Mouse (Mus musculus): ENCODE results near the gene Abhd16a.
"Not testable (repeated sequence)": the region's sequence is repeated elsewhere in the genome, so short reads cannot be mapped to it uniquely, and the experiment has no call there.

The Abhd16a gene

DNA sequence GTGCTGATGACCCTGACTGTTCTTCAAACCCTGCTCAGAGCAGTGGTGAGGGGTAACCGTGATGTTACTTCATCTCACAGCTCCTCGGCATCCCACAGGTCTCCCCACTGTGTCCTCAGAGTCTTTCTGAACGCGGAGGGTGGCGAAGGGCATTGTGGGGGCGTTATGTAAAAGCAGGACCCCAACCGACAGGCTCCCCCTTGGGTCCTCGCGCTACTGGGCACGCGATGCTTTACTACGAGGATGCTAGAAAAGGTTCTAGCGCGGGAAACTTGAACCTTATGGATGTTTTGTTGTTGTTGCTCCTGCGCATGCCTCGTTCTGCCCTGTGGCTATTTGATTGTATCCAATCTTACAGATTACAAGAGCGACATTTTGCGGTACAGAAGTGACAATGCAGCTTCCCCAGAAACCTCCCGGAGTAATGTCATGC is 32.8 kb downstream of the Abhd16a start, which contains the start of gene Csnk2b:
Gene Csnk2b, minus strand, starts transcription at position 183 of the 433 bp plus-strand sequence.
- peak; percentile 78 for DNase-seq

DNA sequence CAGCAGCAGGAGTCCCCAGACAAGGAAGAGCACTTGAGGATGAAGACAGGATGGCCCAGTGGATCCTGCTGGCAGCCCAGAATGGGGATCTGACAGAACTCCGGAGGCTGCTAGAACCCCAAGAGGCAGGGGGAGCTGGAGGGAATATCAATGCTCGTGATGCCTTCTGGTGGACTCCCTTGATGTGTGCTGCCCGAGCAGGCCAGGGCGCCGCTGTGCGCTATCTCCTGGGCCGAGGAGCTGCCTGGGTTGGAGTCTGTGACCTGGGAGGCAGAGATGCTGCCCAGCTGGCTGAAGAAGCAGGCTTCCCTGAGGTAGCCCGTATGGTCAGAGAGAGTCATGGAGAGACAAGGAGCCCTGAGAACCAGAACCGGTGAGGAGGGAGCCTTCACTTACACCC is 34.2 kb downstream of the Abhd16a start:
- DNase-seq, result not testable (repeated sequence)

- not testable (repeated sequence) for DNase-seq
Observed at GRCm38 (mm10) chr17:35124261-35124896, 35.3 kb downstream of the Abhd16a start.

GRCm38 (mm10) chr17:35125081-35125480 is 36.0 kb downstream of the Abhd16a start:
- no peak for DNase-seq

DNA sequence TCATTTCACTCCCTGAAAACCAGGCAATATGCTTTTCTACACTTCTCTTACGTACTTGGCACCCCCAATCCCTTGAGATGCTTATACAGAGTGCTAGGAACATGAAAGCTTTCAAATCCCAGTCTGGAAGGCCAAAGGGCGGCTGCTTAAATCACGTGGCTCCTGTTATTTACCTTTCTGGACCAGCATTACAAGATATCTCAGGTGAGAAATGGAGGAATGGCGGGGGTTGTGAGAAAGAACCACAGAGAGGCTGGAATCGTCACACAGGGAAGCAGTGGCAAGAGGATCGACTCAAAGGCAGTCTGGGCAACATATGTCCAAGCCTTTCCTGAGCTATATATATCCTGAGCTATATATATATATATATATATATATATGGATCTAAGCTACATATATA is 36.5 kb downstream of the Abhd16a start:
- no peak for DNase-seq

DNA sequence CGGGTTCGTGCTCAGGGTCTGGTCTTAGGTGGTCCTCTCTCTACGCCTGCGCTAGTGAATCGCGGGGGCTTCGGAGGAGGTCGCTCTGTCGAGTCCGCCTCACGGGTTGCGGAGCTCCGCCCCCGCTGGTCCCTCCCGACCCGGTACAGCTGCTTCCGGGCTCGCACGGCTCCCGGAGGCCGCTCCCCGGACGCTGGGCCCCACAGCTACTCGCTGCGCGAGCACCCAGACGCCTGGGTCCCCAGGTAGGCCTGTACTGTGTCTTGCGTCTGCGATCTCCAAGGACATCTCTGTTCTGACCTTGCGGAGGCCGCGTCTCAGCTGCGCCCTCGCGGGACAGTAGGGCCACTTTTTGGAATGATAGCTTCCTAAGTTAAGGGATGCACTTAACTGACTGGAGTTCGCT is 37.1 kb downstream of the Abhd16a start, which contains the start of gene D17H6S53E:
Gene D17H6S53E, plus strand, starts transcription at position 168 of the 406 bp plus-strand sequence.
- DNase-seq, result peak; percentile 84

DNA sequence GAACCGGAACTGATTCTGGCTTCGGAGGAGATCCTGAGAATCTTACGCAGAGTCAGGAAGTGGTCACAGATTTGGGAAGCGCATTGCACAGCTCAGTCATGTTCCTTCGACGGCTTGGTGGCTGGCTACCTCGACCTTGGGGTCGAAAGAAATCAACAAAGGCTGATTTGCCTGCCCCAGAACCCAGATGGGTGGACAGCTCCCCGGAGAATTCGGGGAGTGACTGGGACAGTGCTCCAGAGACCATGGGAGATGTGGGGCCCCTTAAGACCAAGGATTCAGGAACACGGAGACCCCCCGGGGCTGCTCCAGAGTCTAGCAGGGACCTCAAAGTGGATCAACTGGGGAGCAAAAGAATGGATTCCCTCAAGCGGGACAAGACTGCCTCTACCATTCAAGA is 38.0 kb downstream of the Abhd16a start:
- no peak for DNase-seq

- no peak for DNase-seq
Observed at GRCm38 (mm10) chr17:35128996-35129395, 39.9 kb downstream of the Abhd16a start.

GRCm38 (mm10) chr17:35131038-35131437 is 42.0 kb downstream of the Abhd16a start:
- no peak for DNase-seq

- no peak for DNase-seq
Observed at GRCm38 (mm10) chr17:35131500-35132173, 42.6 kb downstream of the Abhd16a start, which contains the start of gene Apom. Apom (minus strand) TSS chr17:35132050.

DNA sequence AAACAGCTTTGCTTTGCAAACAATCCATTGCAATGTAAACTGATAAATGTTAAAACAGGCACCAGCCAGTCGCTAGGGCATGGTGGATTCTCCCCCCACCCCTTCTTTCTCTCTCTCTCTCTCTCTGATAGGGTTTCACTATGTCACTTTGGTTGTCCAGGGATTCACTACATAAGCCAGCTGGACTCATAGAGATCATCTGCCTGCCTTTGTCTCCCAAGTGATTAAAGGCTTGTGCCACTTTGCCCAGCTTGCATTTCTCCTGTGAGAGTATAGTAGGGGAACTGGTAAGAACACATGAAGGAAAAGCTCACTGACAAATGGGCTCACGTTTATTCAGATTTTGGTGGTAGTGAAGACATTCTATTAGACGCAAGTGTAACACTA is 43.1 kb downstream of the Abhd16a start:
- no peak for DNase-seq

DNA sequence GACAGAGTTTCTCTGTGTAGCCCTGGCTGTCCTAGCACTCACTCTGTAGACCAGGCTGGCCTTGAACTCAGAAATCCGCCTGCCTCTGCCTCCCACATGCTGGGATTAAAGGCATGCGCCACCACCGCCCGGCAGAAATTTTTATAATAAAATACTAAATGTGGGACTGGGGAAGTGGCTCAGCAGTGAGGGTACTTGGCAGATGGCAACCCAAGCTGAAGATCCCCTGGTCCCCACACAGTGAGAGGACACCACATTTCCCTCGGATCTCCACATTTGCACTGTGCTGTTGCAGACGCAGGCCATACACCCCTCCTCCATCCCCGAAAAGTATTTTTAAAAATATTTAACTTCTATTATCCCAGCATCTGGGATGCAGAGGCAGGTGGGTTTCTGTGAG is 44.5 kb downstream of the Abhd16a start:
- DNase-seq, result no peak

DNA sequence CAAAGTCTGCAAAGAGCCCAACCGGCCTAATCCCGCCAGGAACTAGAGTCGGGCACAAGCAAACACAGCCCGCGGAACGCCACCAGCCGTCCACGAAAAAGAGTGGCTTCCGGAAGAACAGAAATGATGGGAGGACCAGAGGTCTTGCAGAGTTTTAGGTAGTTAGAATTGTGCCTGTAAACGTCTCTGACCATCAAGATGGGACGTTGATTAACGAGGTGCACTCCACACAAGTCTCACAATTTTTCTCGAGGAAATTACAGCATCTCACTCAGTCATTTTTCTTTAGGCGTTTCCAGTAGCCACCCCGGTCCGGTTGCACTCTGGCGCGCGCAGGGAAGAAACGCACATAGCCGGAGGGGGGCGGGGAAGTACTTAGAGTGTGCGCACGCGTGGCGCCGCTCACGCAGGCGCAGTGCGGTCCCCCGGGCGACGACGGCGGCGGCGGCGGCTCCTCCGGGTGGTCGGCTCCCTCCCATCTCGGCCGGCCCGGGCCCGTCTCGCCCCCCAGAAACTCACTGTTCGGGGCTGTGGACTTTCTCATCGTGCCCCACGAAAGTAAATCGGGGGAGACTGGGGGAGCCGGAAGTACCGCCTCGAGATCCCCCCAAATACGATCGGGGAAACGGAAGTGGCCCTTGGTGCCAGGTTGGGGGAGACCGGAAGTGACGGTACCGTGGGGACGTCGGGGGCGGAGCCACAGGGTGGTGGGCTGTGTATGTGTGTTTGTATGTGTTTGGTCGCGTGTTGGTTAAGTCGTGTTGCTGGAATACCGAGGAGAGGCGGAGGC is 45.9 kb downstream of the Abhd16a start, which contains the start of gene Bag6:
Gene Bag6, plus strand, starts transcription at position 378 of the 790 bp plus-strand sequence.
- peak; percentile 96 for DNase-seq

- DNase-seq, result no peak
Observed at GRCm38 (mm10) chr17:35135591-35136320, 46.7 kb downstream of the Abhd16a start.

- no peak for DNase-seq
Observed at GRCm38 (mm10) chr17:35139269-35139668, 50.2 kb downstream of the Abhd16a start.

- DNase-seq, result no peak
Observed at GRCm38 (mm10) chr17:35140490-35140996, 51.5 kb downstream of the Abhd16a start.

- DNase-seq, result no peak
Observed at GRCm38 (mm10) chr17:35141971-35142370, 52.9 kb downstream of the Abhd16a start.

DNA sequence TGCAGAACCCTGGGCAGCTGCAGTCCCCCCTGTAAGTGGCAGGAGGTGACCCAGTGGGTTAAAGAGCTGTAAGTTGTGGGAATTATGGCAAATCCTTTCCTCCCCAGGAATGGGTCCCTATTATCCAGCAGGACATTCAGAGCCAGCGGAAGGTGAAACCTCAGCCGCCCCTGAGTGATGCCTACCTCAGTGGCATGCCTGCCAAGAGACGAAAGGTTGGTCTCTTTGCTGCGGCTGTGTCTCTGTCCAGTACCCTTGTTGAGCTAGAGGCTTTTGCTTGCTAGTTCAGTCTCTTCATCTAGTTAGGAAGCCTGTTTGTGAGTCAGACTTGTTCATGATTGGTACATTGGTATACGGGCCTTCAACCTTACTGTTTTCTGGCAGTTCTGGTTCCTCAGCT is 57.1 kb downstream of the Abhd16a start:
- DNase-seq, result no peak

DNA sequence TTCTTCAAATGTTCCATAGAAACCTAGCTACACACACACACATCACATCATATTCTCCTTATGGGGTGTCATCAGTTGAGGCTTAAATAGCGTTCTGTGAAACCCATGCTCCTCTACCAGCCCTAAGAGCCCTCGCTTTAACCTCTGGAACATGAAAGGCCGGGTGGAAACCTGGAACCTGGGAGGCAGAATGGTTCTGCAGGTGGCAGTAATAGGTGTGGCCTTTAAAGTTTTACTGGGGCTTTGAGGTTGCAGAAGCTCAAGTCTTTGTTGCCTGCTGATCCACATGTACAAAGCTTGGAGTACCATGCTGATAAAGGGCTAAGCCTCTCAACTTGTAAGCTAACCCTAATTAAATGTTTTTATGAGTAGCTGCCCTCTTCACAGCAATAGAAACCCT is 58.3 kb downstream of the Abhd16a start:
- DNase-seq, result no peak

GRCm38 (mm10) chr17:35147922-35148639 is 59.0 kb downstream of the Abhd16a start:
- DNase-seq, result no peak

- DNase-seq, result no peak
Observed at GRCm38 (mm10) chr17:35152121-35152520, 63.1 kb downstream of the Abhd16a start.
